Mouse (Mus musculus): Measurements from ENCODE around the gene Hist1h4k. TPM values are rescaled to one million over a fixed set of nuclear protein-coding genes. Genes with fewer than 3 reads are reported as not detected.
"Not testable (repeated sequence)": the region's sequence is repeated elsewhere in the genome, so short reads cannot be mapped to it uniquely, and the experiment has no call there.

Gene Hist1h4k
- total RNA-seq, 1 experiment = 2,674 TPM

GRCm38 (mm10) chr13:21721757-21722372 lies 28.4 kb downstream of the Hist1h4k start, which contains the start of gene Hist1h2bm:
Gene Hist1h2bm, plus strand, starts transcription at chr13:21722044.
- Histone ChIP-seq H3K9ac (ENCODE audit: insufficient read depth, low read depth, low read length, poor library complexity, severe bottlenecking) (peak within 1 kb of the TSS; percentile 90), H3K4me3 (ENCODE audit: insufficient read depth in 1 of 2, low read depth in 1 of 2, low read length in 2 of 2, poor library complexity in 1 of 2, severe bottlenecking in 1 of 2) (peak within 1 kb of the TSS; percentile 61 to 74), H3K27ac (ENCODE audit: insufficient read depth, low read depth, low read length, poor library complexity, severe bottlenecking) (peak within 1 kb of the TSS; percentile 98)
- TF ChIP-seq CHD2 (IDR thresholded peaks at IDR 0.05; ENCODE audit: low read depth, low read length) = peak; percentile 87
- TF ChIP-seq MAFK (IDR thresholded peaks at IDR 0.05; ENCODE audit: insufficient read depth, low read depth, low read length) = peak; percentile 50; the same call in 1 of the 2 replicates
- in situ Hi-C loops (cut with MboI; ENCODE audit: low sequenced_read_pairs in 2 of 2, unreplicated experiment in 2 of 2) = loop anchor here in 1 of 2 experiments (25.0 kb wide), 1 partner anchor 560 kb away; no protein-coding TSS in a partner anchor
- H3K4me1 ChIP-seq (ENCODE audit: control insufficient read depth in 2 of 2, insufficient read depth in 2 of 2, low read length in 2 of 2, poor library complexity in 1 of 2); H3K9me3 ChIP-seq (ENCODE audit: control insufficient read depth, insufficient read depth, low read depth, low read length); H3K36me3 ChIP-seq (ENCODE audit: control insufficient read depth, insufficient read depth, low read length, poor library complexity, severe bottlenecking): not testable (repeated sequence)
- peak; percentile 81 for DNase-seq (ENCODE audit: low read depth, low spot score)

GRCm38 (mm10) chr13:21721107-21721756 lies 29.1 kb downstream of the Hist1h4k start:
- H3K4me1 ChIP-seq (ENCODE audit: control insufficient read depth in 2 of 2, insufficient read depth in 2 of 2, low read length in 2 of 2, poor library complexity in 1 of 2); H3K9me3 ChIP-seq (ENCODE audit: control insufficient read depth, insufficient read depth, low read depth, low read length); H3K36me3 ChIP-seq (ENCODE audit: control insufficient read depth, insufficient read depth, low read length, poor library complexity, severe bottlenecking); DNase-seq (ENCODE audit: low read depth, low spot score): not testable (repeated sequence)
- in situ Hi-C loops (cut with MboI; ENCODE audit: low sequenced_read_pairs in 2 of 2, unreplicated experiment in 2 of 2) = loop anchor here in 1 of 2 experiments (25.0 kb wide), 1 partner anchor 559 kb away; no protein-coding TSS in a partner anchor
- H3K27ac ChIP-seq (ENCODE audit: insufficient read depth, low read depth, low read length, poor library complexity, severe bottlenecking) = peak overlapping the region; percentile 98
- H3K9ac ChIP-seq (ENCODE audit: insufficient read depth, low read depth, low read length, poor library complexity, severe bottlenecking) = peak overlapping the region; percentile 90
- peak overlapping the region; percentile 61 to 74 for H3K4me3 ChIP-seq (ENCODE audit: insufficient read depth in 1 of 2, low read depth in 1 of 2, low read length in 2 of 2, poor library complexity in 1 of 2, severe bottlenecking in 1 of 2)

- DNase-seq (ENCODE audit: low read depth, low spot score) = no peak
- Histone ChIP-seq H3K4me3 (ENCODE audit: insufficient read depth in 1 of 2, low read depth in 1 of 2, low read length in 2 of 2, poor library complexity in 1 of 2, severe bottlenecking in 1 of 2) (peak overlapping the region; percentile 2 to 63), H3K4me1 (ENCODE audit: control insufficient read depth in 2 of 2, insufficient read depth in 2 of 2, low read length in 2 of 2, poor library complexity in 1 of 2) (no peaks in the 10 kb centered on the region), H3K27ac (ENCODE audit: insufficient read depth, low read depth, low read length, poor library complexity, severe bottlenecking) (peak overlapping the region; percentile 79; the same call in 1 of the 2 replicates), H3K9ac (ENCODE audit: insufficient read depth, low read depth, low read length, poor library complexity, severe bottlenecking) (peak overlapping the region; percentile 79; the same call in 1 of the 2 replicates), H3K9me3 (ENCODE audit: control insufficient read depth, insufficient read depth, low read depth, low read length) (no peaks in the 10 kb centered on the region), H3K36me3 (ENCODE audit: control insufficient read depth, insufficient read depth, low read length, poor library complexity, severe bottlenecking) (no peaks in the 10 kb centered on the region)
- in situ Hi-C loops (cut with MboI; ENCODE audit: low sequenced_read_pairs in 2 of 2, unreplicated experiment in 2 of 2) = loop anchor here in 1 of 2 experiments (25.0 kb wide), 1 partner anchor 556 kb away; no protein-coding TSS in a partner anchor
- TF ChIP-seq CHD2 (IDR thresholded peaks at IDR 0.05; ENCODE audit: low read depth, low read length) (0 out of 2 replicates have a peak, but pooled peaks have one; percentile 37), ZNF384 (IDR thresholded peaks at IDR 0.05; ENCODE audit: low read depth, low read length) (no peak)
These were observed 31.8 kb downstream of the Hist1h4k start for GRCm38 (mm10) chr13:21718381-21719080.

DNA sequence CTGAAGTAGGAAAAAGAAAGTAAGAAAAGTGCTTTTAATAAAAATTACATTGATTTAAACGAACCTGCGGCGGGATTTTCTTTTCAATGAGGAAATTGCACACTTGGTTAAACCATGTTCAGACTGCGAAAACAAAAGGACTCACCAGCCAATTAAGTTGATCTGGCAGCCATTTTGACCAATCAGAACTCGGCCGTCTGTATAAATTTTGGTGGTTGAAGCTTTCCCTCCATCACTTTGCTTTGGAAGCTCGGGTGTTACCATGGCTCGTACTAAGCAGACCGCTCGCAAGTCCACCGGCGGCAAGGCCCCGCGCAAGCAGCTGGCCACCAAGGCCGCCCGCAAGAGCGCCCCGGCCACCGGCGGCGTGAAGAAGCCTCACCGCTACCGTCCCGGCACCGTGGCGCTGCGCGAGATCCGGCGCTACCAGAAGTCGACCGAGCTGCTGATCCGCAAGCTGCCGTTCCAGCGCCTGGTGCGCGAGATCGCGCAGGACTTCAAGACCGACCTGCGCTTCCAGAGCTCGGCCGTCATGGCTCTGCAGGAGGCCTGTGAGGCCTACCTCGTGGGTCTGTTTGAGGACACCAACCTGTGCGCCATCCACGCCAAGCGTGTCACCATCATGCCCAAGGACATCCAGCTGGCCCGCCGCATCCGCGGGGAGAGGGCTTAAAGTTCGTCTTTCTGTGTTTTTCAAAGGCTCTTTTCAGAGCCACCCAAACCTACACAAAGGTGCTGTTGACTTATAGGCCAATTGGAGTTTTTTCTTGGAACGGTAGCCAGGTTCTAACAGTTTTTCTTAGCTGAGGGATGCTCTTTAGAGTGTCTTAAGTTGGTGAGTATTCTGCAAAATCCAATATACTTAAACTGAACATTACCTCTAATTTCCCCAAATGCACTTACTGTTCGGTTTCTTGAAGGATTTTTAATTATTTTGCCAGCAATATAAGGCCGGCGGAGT lies 32.6 kb downstream of the Hist1h4k start, which contains the start of gene Hist1h3h:
Gene Hist1h3h (plus strand): TSS at position 263 of the 961 bp plus-strand sequence.
- H3K4me1 ChIP-seq (ENCODE audit: control insufficient read depth in 2 of 2, insufficient read depth in 2 of 2, low read length in 2 of 2, poor library complexity in 1 of 2); H3K36me3 ChIP-seq (ENCODE audit: control insufficient read depth, insufficient read depth, low read length, poor library complexity, severe bottlenecking); H3K9me3 ChIP-seq (ENCODE audit: control insufficient read depth, insufficient read depth, low read depth, low read length): not testable (repeated sequence)
- DNase-seq (ENCODE audit: low read depth, low spot score) = peak; percentile 91
- peak; percentile 43 for TF ChIP-seq CHD2 (IDR thresholded peaks at IDR 0.05; ENCODE audit: low read depth, low read length)
- H3K27ac ChIP-seq (ENCODE audit: insufficient read depth, low read depth, low read length, poor library complexity, severe bottlenecking) = peak within 1 kb of the TSS; percentile 79
- in situ Hi-C loops (cut with MboI; ENCODE audit: low sequenced_read_pairs in 2 of 2, unreplicated experiment in 2 of 2) = loop anchor here in 1 of 2 experiments (25.0 kb wide), 1 partner anchor 555 kb away; no protein-coding TSS in a partner anchor
- H3K4me3 ChIP-seq (ENCODE audit: insufficient read depth in 1 of 2, low read depth in 1 of 2, low read length in 2 of 2, poor library complexity in 1 of 2, severe bottlenecking in 1 of 2) = peak within 1 kb of the TSS; percentile 51 to 77
- peak within 1 kb of the TSS; percentile 90 for H3K9ac ChIP-seq (ENCODE audit: insufficient read depth, low read depth, low read length, poor library complexity, severe bottlenecking)

GRCm38 (mm10) chr13:21716540-21717391 lies 33.5 kb downstream of the Hist1h4k start:
- not testable (repeated sequence) for H3K36me3 ChIP-seq (ENCODE audit: control insufficient read depth, insufficient read depth, low read length, poor library complexity, severe bottlenecking); H3K4me1 ChIP-seq (ENCODE audit: control insufficient read depth in 2 of 2, insufficient read depth in 2 of 2, low read length in 2 of 2, poor library complexity in 1 of 2); H3K9me3 ChIP-seq (ENCODE audit: control insufficient read depth, insufficient read depth, low read depth, low read length); DNase-seq (ENCODE audit: low read depth, low spot score)
- Histone ChIP-seq H3K27ac (ENCODE audit: insufficient read depth, low read depth, low read length, poor library complexity, severe bottlenecking) (peak overlapping the region; percentile 79), H3K9ac (ENCODE audit: insufficient read depth, low read depth, low read length, poor library complexity, severe bottlenecking) (peak overlapping the region; percentile 90), H3K4me3 (ENCODE audit: insufficient read depth in 1 of 2, low read depth in 1 of 2, low read length in 2 of 2, poor library complexity in 1 of 2, severe bottlenecking in 1 of 2) (peak overlapping the region; percentile 51 to 77)
- in situ Hi-C loops (cut with MboI; ENCODE audit: low sequenced_read_pairs in 2 of 2, unreplicated experiment in 2 of 2) = loop anchor here in 1 of 2 experiments (25.0 kb wide), 1 partner anchor 554 kb away; no protein-coding TSS in a partner anchor
